Mouse (Mus musculus): ENCODE results near the gene Nrf1.

Nrf1 gene

DNA sequence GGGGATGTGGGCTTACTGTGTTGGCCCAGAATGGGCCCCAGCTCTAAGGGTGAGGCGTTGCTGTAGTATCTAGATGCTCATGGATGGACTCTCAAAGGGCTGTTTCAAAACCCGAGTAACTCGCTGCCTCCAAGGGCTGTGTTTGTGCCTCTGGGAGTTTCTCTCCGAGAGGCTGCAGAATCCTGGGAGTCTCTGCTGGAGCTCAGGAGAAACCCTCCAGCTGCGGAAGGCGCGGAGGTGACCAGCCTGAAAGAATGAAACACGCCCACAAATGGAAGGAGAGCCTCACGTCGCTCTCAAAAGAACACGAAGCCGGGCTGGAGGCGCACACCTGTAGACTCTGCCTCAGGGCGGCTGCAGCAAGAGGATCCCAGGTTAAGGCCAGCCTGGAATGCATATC, 129.5 kb downstream of the Nrf1 start:
- DNase-seq: peak in 1 of 2 experiments; percentile 11

DNA sequence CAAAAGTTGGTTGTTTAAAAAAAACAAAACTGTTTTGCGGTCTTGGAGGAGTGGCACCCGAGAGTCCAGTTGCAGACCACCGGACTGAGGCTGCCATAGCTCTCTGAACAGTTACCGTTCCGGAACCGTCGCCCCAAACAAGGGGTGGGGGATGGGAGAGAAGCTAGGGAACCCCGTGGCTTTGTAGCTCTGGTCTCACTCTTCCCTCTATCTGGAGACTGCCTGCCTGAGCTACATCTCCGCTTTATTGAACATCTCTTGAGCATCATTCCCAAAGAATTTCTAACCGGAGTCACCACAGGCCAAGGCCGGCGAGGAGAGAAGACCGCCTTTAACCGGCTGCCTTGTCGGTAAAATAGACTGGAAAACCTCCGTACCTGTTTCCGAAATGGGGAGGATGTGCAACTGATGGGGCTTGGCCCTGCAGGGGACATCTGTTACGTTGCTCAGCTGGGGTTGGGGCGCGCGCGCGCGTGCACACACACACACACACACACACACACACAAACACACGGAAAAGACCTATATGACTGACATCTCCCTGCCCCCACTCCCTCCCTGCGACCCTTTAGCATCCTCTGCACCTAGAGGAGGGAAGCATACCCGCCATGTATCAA, 130.3 kb downstream of the Nrf1 start:
- DNase-seq: no peak

DNA sequence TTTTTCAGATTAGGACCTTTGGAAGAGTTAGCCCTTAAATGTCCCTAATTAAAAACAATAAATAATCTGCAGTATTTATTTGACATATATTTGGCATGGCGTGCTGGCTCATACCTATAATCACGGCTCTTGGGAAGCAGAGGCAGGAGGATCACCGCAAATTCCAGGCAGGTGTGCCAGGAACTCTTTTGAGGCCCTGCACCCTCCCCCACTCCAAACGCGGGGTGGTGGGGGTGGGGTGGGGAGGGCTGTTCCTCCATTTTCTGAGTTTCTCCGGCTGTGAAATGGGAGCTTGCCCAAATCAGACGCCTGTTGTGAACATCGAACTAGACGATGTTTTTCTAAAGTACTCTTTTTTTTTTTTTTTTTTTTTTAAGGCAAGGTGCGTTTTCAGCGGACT, 131.3 kb downstream of the Nrf1 start:
- DNase-seq: no peak

DNA sequence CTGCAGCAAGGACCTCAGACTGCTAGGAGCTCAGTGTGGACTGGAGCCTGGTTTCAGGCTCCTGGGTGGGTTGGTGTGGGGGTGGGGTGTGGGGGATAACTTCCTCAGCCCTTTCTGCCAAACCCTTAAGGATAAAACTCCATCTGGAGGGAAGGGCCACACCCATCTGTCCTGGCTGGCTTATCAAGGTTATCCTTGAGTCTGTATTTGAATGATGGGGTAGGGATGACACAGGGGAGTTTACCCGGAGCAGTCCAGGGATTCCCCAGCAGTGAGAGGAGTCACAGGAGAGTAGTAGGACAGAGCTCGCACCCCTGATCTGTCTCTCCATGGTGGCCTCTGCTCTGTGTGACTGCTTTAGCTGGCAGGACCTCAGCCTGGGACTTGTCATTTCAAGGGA, 132.5 kb downstream of the Nrf1 start:
- no peak for DNase-seq

DNA sequence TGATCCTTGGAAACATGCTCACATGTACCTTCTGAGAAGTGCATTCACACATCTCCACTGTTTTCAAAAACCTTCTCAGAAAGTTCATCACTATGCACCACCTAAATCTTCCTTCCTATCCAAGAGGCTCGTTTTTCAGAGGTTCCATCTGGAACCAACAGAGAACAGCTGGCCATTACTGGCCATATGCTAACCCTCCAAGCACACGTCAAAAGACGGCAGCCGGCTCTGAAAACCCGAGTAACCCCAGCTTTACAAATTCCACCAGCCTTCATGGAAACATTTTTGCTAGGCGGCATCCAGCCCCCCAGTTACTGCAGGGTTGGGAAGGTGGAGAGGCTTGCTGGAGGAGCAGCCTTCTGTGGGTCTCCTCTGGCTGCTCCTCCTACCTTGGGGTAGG, 134.2 kb downstream of the Nrf1 start:
- no peak for DNase-seq

DNA sequence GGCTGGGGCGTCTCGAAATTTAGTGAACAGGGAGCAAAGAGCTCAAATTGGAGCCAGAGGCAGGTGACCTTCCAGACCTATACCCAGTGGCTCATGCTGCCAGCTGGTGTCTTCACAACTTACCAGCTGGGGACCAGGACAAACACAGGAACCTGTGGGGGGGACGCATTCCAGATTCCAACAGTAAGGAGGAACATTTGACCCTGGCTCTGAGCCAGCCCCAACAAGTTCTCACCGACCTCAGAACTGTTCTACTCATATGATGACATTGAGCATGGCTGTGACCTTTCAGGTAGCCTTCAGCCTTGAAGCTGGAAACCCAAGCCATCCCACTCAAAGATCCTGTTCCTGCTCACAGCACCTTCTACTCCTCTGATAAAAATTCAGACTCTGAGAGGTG, 135.8 kb downstream of the Nrf1 start:
- no peak for DNase-seq

DNA sequence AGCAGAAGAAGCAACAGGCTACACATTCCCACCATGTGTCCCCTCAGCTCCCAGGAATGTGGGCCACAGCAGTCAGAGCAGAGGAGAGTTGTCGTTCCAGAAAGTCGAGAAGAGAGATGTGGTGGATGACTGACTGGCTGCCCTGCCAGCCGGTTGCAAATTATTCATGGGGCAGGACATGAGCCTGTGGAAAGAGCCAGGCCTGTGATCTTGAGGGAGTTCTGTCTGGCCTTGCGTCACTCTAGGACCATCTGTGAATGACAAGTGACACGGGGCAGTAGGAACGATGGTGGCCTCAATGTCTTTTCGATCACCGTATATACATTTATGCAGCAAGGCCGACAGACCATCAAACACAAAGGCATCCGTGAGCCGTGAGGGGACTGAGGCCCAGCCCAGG, 147.9 kb downstream of the Nrf1 start:
- no peak for DNase-seq

DNA sequence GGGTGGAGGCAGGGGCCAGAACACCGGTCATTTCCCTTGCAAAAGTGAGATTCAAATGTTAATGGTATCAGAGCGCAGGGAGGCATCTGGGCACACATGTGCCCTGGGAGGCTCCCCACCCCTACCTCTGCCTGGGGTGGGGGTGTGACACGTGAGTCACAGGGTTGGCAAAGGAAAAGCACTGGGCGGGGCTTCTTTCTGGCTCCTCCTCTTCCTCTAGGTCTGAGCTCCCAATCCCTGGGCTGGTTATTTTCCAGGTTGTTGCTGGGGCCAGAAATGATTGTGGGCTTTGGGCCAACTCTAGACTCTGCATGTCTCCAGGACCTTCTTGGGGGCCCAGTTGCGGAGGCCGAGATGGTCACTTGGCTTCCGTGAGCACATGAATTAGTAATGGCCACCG, 148.4 kb downstream of the Nrf1 start:
- DNase-seq: no peak

Data from spleen, adult 18-20 months (tissue).